Mouse (Mus musculus) stomach, embryonic 15.5 days (tissue): ENCODE data around the gene Cdk10. TPM values are rescaled to one million over a fixed set of nuclear protein-coding genes. Genes with fewer than 3 reads are reported as not detected.
"Not testable (repeated sequence)": the region's sequence is repeated elsewhere in the genome, so short reads cannot be mapped to it uniquely, and the experiment has no call there.

Experiments
- ATAC-seq: fragments of 200-750 bp; cut with Nextera tagmentation; 2 replicates; pipeline ENCODE4 v1.8.0; 2017; ENCODE audit warnings: low read depth, moderate number of reproducible peaks, moderate TSS enrichment; ENCODE audit not compliant: insufficient read depth, low FRiP score
- H3K27ac ChIP-seq: fragments of 300-500 bp; sonication (generic); 2 replicates; pipeline ENCODE4 v1.5.1; 2015; ENCODE audit warnings: mild to moderate bottlenecking, inconsistent platforms
- H3K27me3 ChIP-seq: fragments of 300-500 bp; sonication (generic); replicated peaks from 2 replicates; pipeline ENCODE4 v1.6.1; 2015; ENCODE audit warnings: inconsistent platforms
- H3K36me3 ChIP-seq: fragments of 300-500 bp; sonication (generic); 2 replicates; pipeline ENCODE4 v1.6.1; 2015; ENCODE audit warnings: inconsistent platforms
- H3K4me1 ChIP-seq: fragments of 300-500 bp; sonication (generic); 2 replicates; pipeline ENCODE4 v1.6.1; 2015; ENCODE audit warnings: inconsistent platforms
- H3K4me2 ChIP-seq: fragments of 300-500 bp; sonication (generic); 2 replicates; pipeline ENCODE4 v1.6.1; 2015; ENCODE audit warnings: mild to moderate bottlenecking, inconsistent platforms
- H3K4me3 ChIP-seq: fragments of 300-500 bp; sonication (generic); replicated peaks from 2 replicates; pipeline ENCODE4 v1.5.1; 2015; ENCODE audit warnings: inconsistent platforms
- H3K9ac ChIP-seq: fragments of 300-500 bp; sonication (generic); 2 replicates; pipeline ENCODE4 v1.6.1; 2015; ENCODE audit warnings: inconsistent platforms
- H3K9me3 ChIP-seq: fragments of 300-500 bp; sonication (generic); 2 replicates; pipeline ENCODE4 v1.6.1; 2016; ENCODE audit warnings: inconsistent platforms
- WGBS: fragments of 180-500 bp; shearing (Covaris S2); methylation state at CpG from one replicate; pipeline ENCODE4 v1.1.7; 2015; 5-methylcytosine and 5-hydroxymethylcytosine counted together
- polyA plus RNA-seq: library from polyadenylated mRNA; unstranded; fragments of >200 nt; fragmentation: Nextera tagmentation; extraction: Ambion mirVana; gene quantifications from 2 replicates; pipeline ENCODE4 v1.2.1, GENCODE M21; 2015

Gene Cdk10
- polyA plus RNA-seq, result 28.8 and 30.6 TPM in 2 replicates

- WGBS, result 2% methylated on average over 59 of the region's 59 CpGs
These were observed at the start of gene Cdk10 for GRCm38 (mm10) chr8:123224278-123225266. Gene Cdk10 (plus strand): TSS chr8:123224842.

GRCm38 (mm10) chr8:123181391-123181790 lies 43.3 kb upstream of the Cdk10 start:
- Histone ChIP-seq H3K27ac (no peak overlapping the region), H3K36me3 (no peaks in the 10 kb centered on the region), H3K27me3 (no peaks in the 10 kb centered on the region), H3K4me2 (no peak overlapping the region), H3K9ac (no peak overlapping the region), H3K4me1 (0 out of 2 replicates have a peak, but pooled peaks cover 6% of the 10 kb centered on the region), H3K4me3 (no peak overlapping the region), H3K9me3 (no peaks in the 10 kb centered on the region)
- WGBS, result 55% methylated on average over 3 of the region's 3 CpGs
- no peak for ATAC-seq

More at GRCm38 (mm10) chr8:123224278-123225266, at the start of gene Cdk10:
- Histone ChIP-seq H3K9me3 (no peaks in the 10 kb centered on the region), H3K27ac (peak within 1 kb of the TSS; percentile 89), H3K4me2 (peak within 1 kb of the TSS; percentile 87), H3K9ac (peak within 1 kb of the TSS; percentile 67), H3K36me3 (0 out of 2 replicates have a peak, but pooled peaks cover 14% of the 10 kb centered on the region), H3K4me1 (peaks cover 13% of the 10 kb centered on the region), H3K4me3 (peak within 1 kb of the TSS; percentile 75), H3K27me3 (no peaks in the 10 kb centered on the region)
- peak; percentile 84 for ATAC-seq

DNA sequence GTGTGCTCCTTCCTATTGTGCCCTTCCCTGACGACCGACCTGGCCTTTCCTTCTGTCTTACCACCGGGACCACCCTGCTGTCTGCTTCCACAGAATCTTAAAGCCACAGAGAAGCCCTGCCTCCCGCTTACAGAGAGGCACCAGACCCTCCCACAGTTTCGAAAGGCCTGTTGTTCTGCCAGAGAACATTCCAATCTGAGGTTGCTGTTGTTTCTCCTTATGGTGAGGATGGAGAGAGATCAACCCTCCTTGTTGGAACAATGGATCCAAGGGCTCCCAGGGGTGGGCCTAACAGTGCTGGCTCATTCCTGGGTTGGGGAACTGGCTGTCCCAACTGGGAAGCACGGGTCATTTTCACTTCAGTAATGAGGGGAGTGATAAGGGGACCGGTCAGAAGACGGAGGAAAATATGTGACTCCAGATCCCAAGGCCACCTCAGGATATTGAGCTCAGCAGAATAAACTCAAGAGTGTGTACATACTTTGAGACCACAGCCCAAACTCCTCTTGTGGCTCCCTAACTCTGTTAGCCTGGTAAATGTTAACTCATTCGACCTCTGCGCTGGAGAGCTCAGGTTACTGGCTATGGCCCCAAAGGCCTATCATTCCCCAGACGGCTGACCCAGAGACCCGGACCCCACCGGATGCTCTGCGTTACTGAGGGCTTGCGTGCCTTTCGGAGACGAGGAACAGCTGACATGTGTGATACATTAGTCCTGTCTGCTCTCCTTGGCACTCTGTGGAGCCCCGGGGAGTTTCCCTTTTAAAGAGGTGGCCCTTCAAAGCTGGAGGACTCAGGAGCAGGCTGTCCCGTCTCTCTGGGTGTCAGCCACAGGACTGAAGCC lies 38.9 kb upstream of the Cdk10 start, which contains the start of gene Dpep1:
Dpep1 (plus strand) TSS at position 677 of the 844 bp plus-strand sequence.
- H3K27ac ChIP-seq, result peak within 1 kb of the TSS; percentile 68
- no peaks in the 10 kb centered on the region for H3K36me3 ChIP-seq
- no peak within 1 kb of the TSS for H3K9ac ChIP-seq
- H3K4me1 ChIP-seq, result peaks cover 14% of the 10 kb centered on the region; the same call in 1 of the 2 replicates
- no peaks in the 10 kb centered on the region for H3K27me3 ChIP-seq
- H3K9me3 ChIP-seq, result no peaks in the 10 kb centered on the region
- H3K4me3 ChIP-seq, result no peak within 1 kb of the TSS
- no peak within 1 kb of the TSS for H3K4me2 ChIP-seq
- WGBS, result 21% methylated on average over 19 of the region's 19 CpGs
- no peak for ATAC-seq

GRCm38 (mm10) chr8:123188006-123188405 lies 36.6 kb upstream of the Cdk10 start:
- Histone ChIP-seq H3K27ac (no peak overlapping the region), H3K36me3 (no peaks in the 10 kb centered on the region), H3K9me3 (no peaks in the 10 kb centered on the region), H3K4me2 (no peak overlapping the region), H3K4me1 (peaks cover 19% of the 10 kb centered on the region; the same call in 1 of the 2 replicates), H3K4me3 (no peak overlapping the region), H3K27me3 (no peaks in the 10 kb centered on the region), H3K9ac (no peak overlapping the region)
- 82% methylated on average over 2 of the region's 2 CpGs for WGBS
- ATAC-seq, result no peak

DNA sequence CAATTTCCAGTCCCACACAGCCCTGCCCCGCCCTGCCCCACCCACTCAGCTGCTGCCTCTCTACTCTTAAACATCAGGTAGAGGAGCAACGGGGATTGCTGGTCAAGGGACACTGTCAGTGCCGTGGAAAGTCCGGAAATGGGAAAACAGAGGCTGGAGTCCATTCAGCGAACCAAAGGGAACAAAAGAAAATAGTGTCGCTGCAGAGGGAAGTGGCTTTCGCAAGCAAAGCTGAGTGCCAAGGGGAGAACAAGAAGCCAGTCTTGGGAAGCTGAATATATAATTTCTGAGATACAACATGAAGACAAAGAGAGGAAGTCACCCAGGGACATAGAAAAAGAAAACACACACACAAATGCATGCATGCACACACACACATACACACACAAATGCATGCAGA lies 35.8 kb upstream of the Cdk10 start:
- Histone ChIP-seq H3K4me2 (no peak overlapping the region), H3K4me1 (peaks cover 19% of the 10 kb centered on the region; the same call in 1 of the 2 replicates), H3K9me3 (no peaks in the 10 kb centered on the region), H3K4me3 (no peak overlapping the region), H3K36me3 (no peaks in the 10 kb centered on the region), H3K27ac (no peak overlapping the region), H3K27me3 (no peaks in the 10 kb centered on the region), H3K9ac (no peak overlapping the region)
- WGBS, result 64% methylated on average over 7 of the region's 7 CpGs
- no peak for ATAC-seq

DNA sequence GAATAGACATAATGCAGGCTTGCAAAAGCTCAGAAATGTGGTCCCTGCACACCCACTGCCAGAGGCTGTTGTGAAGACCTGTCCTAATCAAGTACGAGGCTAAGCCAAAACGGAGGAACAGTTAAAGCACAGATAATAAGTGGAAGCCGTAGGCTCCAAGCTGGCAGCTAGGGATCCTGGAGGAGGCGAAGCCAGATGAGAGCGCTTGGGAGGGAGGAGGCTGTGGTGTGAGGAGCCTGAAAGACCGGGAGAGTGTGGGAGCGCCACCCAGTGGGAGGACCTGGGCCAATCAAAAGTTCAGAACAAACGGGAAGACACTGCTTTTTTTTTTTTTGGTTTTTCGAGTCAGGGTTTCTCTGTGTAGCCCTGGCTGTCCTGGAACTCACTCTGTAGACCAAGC lies 34.0 kb upstream of the Cdk10 start:
- ATAC-seq, result peak; percentile 50; the same call in 1 of the 2 replicates
- H3K9me3 ChIP-seq, result no peaks in the 10 kb centered on the region
- no peaks in the 10 kb centered on the region for H3K27me3 ChIP-seq
- 3% methylated on average over 9 of the region's 9 CpGs for WGBS
- H3K4me1 ChIP-seq, result peaks cover 15% of the 10 kb centered on the region; the same call in 1 of the 2 replicates
- no peak overlapping the region for H3K27ac ChIP-seq
- H3K36me3 ChIP-seq, result no peaks in the 10 kb centered on the region
- H3K9ac ChIP-seq, result no peak overlapping the region
- no peak overlapping the region for H3K4me3 ChIP-seq
- H3K4me2 ChIP-seq, result peak overlapping the region; percentile 17

- no peak overlapping the region for H3K4me3 ChIP-seq
- H3K4me2 ChIP-seq, result no peak overlapping the region
- H3K4me1 ChIP-seq, result peaks cover 13% of the 10 kb centered on the region; the same call in 1 of the 2 replicates
- H3K9ac ChIP-seq, result no peak overlapping the region
- H3K36me3 ChIP-seq, result no peaks in the 10 kb centered on the region
- H3K27ac ChIP-seq, result no peak overlapping the region
- no peak for ATAC-seq
- H3K27me3 ChIP-seq, result no peaks in the 10 kb centered on the region
- 46% methylated on average over 8 of the region's 8 CpGs for WGBS
- H3K9me3 ChIP-seq, result no peaks in the 10 kb centered on the region
These were observed 32.7 kb upstream of the Cdk10 start for GRCm38 (mm10) chr8:123191908-123192307.

GRCm38 (mm10) chr8:123193771-123194170 lies 30.9 kb upstream of the Cdk10 start:
- Histone ChIP-seq H3K36me3 (no peaks in the 10 kb centered on the region), H3K4me3 (no peak overlapping the region), H3K4me1 (peaks cover 13% of the 10 kb centered on the region; the same call in 1 of the 2 replicates), H3K9me3 (no peaks in the 10 kb centered on the region), H3K27me3 (no peaks in the 10 kb centered on the region), H3K4me2 (no peak overlapping the region), H3K27ac (no peak overlapping the region), H3K9ac (no peak overlapping the region)
- 90% methylated on average over 9 of the region's 9 CpGs for WGBS
- no peak for ATAC-seq

GRCm38 (mm10) chr8:123197016-123197415 lies 27.6 kb upstream of the Cdk10 start:
- H3K27me3 ChIP-seq, ATAC-seq, H3K9ac ChIP-seq, H3K4me3 ChIP-seq, H3K4me2 ChIP-seq, H3K9me3 ChIP-seq, H3K4me1 ChIP-seq, H3K36me3 ChIP-seq, H3K27ac ChIP-seq: not testable (repeated sequence)
- WGBS, result 74% methylated on average over 5 of the region's 5 CpGs

- H3K9me3 ChIP-seq, result no peaks in the 10 kb centered on the region
- H3K27ac ChIP-seq, result no peak overlapping the region
- no peak overlapping the region for H3K9ac ChIP-seq
- H3K4me1 ChIP-seq, result no peaks in the 10 kb centered on the region
- 55% methylated on average over 14 of the region's 14 CpGs for WGBS
- no peak overlapping the region for H3K4me3 ChIP-seq
- H3K27me3 ChIP-seq, result no peaks in the 10 kb centered on the region
- H3K36me3 ChIP-seq, result no peaks in the 10 kb centered on the region
- ATAC-seq, result no peak
- H3K4me2 ChIP-seq, result no peak overlapping the region
These were observed 24.8 kb upstream of the Cdk10 start for GRCm38 (mm10) chr8:123199864-123200263.

- Histone ChIP-seq H3K9me3 (no peaks in the 10 kb centered on the region), H3K9ac (no peak overlapping the region), H3K27ac (no peak overlapping the region), H3K4me1 (no peaks in the 10 kb centered on the region), H3K4me3 (no peak overlapping the region), H3K4me2 (no peak overlapping the region), H3K36me3 (peaks cover 18% of the 10 kb centered on the region), H3K27me3 (no peaks in the 10 kb centered on the region)
- 25% methylated on average over 5 of the region's 5 CpGs for WGBS
- no peak for ATAC-seq
These were observed 22.4 kb upstream of the Cdk10 start for GRCm38 (mm10) chr8:123202288-123202687.
